Mouse (Mus musculus) gastrocnemius, postnatal 4 days (tissue): ENCODE data around the gene Tbc1d1. TPM values are rescaled to one million over a fixed set of nuclear protein-coding genes. Genes with fewer than 3 reads are reported as not detected.

Experiments used
- DNase-seq, 2 experiments: peaks; one replicate each; pipeline ENCODE4 v3.0.0; 2021 to 2022; ENCODE audit warnings: low spot score in 2 of 2, mixed read lengths in 2 of 2
- total RNA-seq, 2 experiments: library from RNA; stranded (reverse); gene quantifications; 2 replicates each; pipeline ENCODE4 v1.2.3; 2021

Gene Tbc1d1
- total RNA-seq, 2 experiments from 2014 or later: 22.9 to 28.7 TPM

- DNase-seq: no peak
Observed at GRCm38 (mm10) chr5:64269669-64270068, 113.6 kb downstream of the Tbc1d1 start.

GRCm38 (mm10) chr5:64273517-64273916 is 117.4 kb downstream of the Tbc1d1 start:
- DNase-seq: no peak

- no peak for DNase-seq
Observed at GRCm38 (mm10) chr5:64274296-64274695, 118.2 kb downstream of the Tbc1d1 start.

- peak in 1 of 2 experiments; percentile 47 for DNase-seq
Observed at GRCm38 (mm10) chr5:64274738-64275451, 118.8 kb downstream of the Tbc1d1 start.

GRCm38 (mm10) chr5:64277646-64278191 is 121.6 kb downstream of the Tbc1d1 start:
- no peak for DNase-seq

GRCm38 (mm10) chr5:64279668-64280067 is 123.6 kb downstream of the Tbc1d1 start:
- no peak for DNase-seq

GRCm38 (mm10) chr5:64280191-64280590 is 124.1 kb downstream of the Tbc1d1 start:
- no peak for DNase-seq

- DNase-seq: no peak
Observed at GRCm38 (mm10) chr5:64280613-64281012, 124.5 kb downstream of the Tbc1d1 start.

GRCm38 (mm10) chr5:64281674-64282073 is 125.6 kb downstream of the Tbc1d1 start:
- no peak for DNase-seq

- DNase-seq: no peak
Observed at GRCm38 (mm10) chr5:64282594-64282993, 126.5 kb downstream of the Tbc1d1 start.

GRCm38 (mm10) chr5:64285289-64285688 is 129.2 kb downstream of the Tbc1d1 start:
- no peak for DNase-seq

- DNase-seq: no peak
Observed at GRCm38 (mm10) chr5:64285851-64286250, 129.7 kb downstream of the Tbc1d1 start.

- no peak for DNase-seq
Observed at GRCm38 (mm10) chr5:64287287-64287686, 131.2 kb downstream of the Tbc1d1 start.

- DNase-seq: no peak
Observed at GRCm38 (mm10) chr5:64288031-64288928, 132.2 kb downstream of the Tbc1d1 start.

GRCm38 (mm10) chr5:64289202-64290060 is 133.3 kb downstream of the Tbc1d1 start:
- peak; percentile 74 to 88 for DNase-seq

GRCm38 (mm10) chr5:64290061-64290345 is 133.9 kb downstream of the Tbc1d1 start:
- DNase-seq: no peak

GRCm38 (mm10) chr5:64291657-64292056 is 135.6 kb downstream of the Tbc1d1 start:
- DNase-seq: no peak

GRCm38 (mm10) chr5:64295621-64296020 is 139.5 kb downstream of the Tbc1d1 start:
- DNase-seq: no peak

GRCm38 (mm10) chr5:64296328-64296727 is 140.2 kb downstream of the Tbc1d1 start:
- no peak for DNase-seq

GRCm38 (mm10) chr5:64297100-64297499 is 141.0 kb downstream of the Tbc1d1 start:
- DNase-seq: no peak
